Mouse (Mus musculus): ENCODE data around the gene Olfr718-ps1. TPM values are rescaled to one million over a fixed set of nuclear protein-coding genes. Genes with fewer than 3 reads are reported as not detected.
"Not testable (repeated sequence)": the region's sequence is repeated elsewhere in the genome, so short reads cannot be mapped to it uniquely, and the experiment has no call there.

Gene Olfr718-ps1
- not detected for total RNA-seq (2021)
- long read RNA-seq, experiment 1, result 0 reads
- long read RNA-seq, experiment 2, result 0 reads

- intact Hi-C loops (cut with DNase I), result no loop called here
- no peak for DNase-seq
- no peak within 1 kb of the TSS for H3K4me3 ChIP-seq
- 0 out of 2 replicates have a peak within 1 kb of the TSS, but pooled peaks have one; percentile 20 for H3K27ac ChIP-seq
- no peak for TF ChIP-seq CTCF (IDR thresholded peaks at IDR 0.05)
These were observed at the start of gene Olfr718-ps1 for GRCm38 (mm10) chr5:143147481-143147880. TSS of gene Olfr718-ps1 (minus strand) at chr5:143147581.

DNA sequence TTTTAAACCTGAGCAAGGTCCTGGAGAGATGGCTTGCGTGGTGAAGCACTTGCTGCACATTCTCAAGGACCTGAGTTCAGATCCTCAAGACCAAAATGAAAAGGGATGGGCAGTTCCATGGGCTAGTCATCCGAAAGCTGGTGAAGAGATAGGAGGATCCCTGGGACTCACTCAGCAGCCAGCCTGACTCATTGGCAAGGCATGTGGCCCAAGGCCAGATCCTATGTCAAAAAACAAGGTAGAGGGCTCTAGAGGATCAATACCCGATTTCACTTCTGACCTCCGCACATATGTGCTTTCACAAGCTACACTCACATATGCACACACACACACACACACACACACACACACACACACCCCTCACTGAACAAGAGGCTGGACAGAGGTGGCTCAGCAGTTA, 49.1 kb upstream of the Olfr718-ps1 start:
- DNase-seq, result no peak
- no peak overlapping the region for H3K4me3 ChIP-seq
- TF ChIP-seq CTCF (IDR thresholded peaks at IDR 0.05), result no peak
- intact Hi-C loops (cut with DNase I), result no loop called here
- no peak overlapping the region for H3K27ac ChIP-seq

DNA sequence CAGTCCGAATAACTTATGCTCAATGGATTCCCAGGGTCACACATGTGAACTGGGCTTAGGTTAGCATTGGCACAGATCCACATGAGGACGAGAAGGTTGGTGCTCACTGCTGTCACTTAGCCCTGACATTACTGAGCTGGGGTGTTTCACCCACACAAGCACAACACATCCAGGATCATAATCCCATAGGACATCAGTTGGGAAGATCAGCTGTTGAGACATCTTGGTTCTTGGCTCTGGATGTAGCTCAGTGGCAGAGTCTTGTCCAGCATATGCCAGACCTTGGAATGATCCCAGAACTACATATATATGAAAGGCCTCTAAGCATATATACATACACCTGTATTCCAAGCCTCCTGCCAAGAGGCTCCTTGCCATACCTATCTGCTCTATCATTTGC, 47.8 kb upstream of the Olfr718-ps1 start:
- intact Hi-C loops (cut with DNase I), result no loop called here
- Histone ChIP-seq H3K4me3 (no peak overlapping the region), H3K27ac (no peak overlapping the region)
- no peak for TF ChIP-seq CTCF (IDR thresholded peaks at IDR 0.05)
- no peak for DNase-seq

GRCm38 (mm10) chr5:143194747-143195146, 47.4 kb upstream of the Olfr718-ps1 start:
- intact Hi-C loops (cut with DNase I); H3K4me3 ChIP-seq; DNase-seq; H3K27ac ChIP-seq: not testable (repeated sequence)

- TF ChIP-seq CTCF (IDR thresholded peaks at IDR 0.05), result no peak
- intact Hi-C loops (cut with DNase I), result no loop called here
- Histone ChIP-seq H3K4me3 (no peak overlapping the region), H3K27ac (no peak overlapping the region)
- DNase-seq, result no peak
These were observed 45.4 kb upstream of the Olfr718-ps1 start for GRCm38 (mm10) chr5:143192806-143193205.

GRCm38 (mm10) chr5:143188014-143188413, 40.6 kb upstream of the Olfr718-ps1 start:
- intact Hi-C loops (cut with DNase I); H3K27ac ChIP-seq; DNase-seq; H3K4me3 ChIP-seq: not testable (repeated sequence)

GRCm38 (mm10) chr5:143180255-143181076, 33.1 kb upstream of the Olfr718-ps1 start, which contains the start of the genes Rbak and Spdye4b:
TSS of gene Rbak (minus strand) at chr5:143180775.
TSS of gene Spdye4b (plus strand) at chr5:143181017.
- peak within 1 kb of the TSS; percentile 87 for H3K4me3 ChIP-seq
- TF ChIP-seq CTCF (IDR thresholded peaks at IDR 0.05), result no peak
- DNase-seq, result peak; percentile 95
- peak within 1 kb of the TSS; percentile 89 for H3K27ac ChIP-seq
- intact Hi-C loops (cut with DNase I), result loop anchor here (1.0 kb wide), 1 partner anchor 55 kb away; the partner anchor contains the start of gene Zfp12

GRCm38 (mm10) chr5:143179179-143179578, 31.8 kb upstream of the Olfr718-ps1 start:
- TF ChIP-seq CTCF (IDR thresholded peaks at IDR 0.05), result peak; percentile 47
- intact Hi-C loops (cut with DNase I), result loop anchor here (2.0 kb wide), 1 partner anchor 66 kb away; the partner anchor contains the start of gene Rnf216
- DNase-seq, result no peak
- Histone ChIP-seq H3K4me3 (peak overlapping the region; percentile 87; the same call in 1 of the 2 replicates), H3K27ac (no peak overlapping the region)

DNA sequence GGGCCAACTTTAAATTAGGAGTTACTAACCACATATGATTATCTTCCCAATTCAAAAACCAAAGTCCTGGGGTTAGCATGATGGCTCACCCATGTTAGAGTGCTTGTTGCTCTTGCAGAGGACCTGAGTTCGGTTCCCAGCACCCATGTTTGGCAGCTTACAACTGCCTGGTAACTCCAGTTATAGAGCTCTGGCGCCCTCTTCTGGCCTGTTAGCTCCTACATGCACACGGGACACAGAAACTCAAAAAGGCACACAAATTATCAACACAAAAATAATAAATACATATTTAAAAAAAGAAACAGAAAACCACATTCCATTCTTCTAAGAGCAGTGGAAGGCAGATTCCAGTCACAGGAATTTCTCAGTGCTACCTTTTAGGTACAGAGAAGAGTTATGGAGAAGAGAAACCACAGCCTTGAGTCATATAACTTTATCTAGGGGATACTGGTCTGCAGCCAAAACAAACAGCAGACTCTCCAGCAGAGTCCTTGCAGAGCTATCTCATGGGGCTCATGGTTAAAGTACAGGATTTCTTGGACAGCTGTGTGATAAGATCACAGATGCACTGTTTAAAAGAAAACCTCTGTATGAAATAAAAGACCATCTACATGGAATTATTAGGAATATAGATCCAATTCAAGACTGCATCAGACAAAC, 30.3 kb upstream of the Olfr718-ps1 start:
- intact Hi-C loops (cut with DNase I), result loop anchor here (2.0 kb wide), 1 partner anchor 65 kb away; the partner anchor contains the start of gene Rnf216
- no peak for DNase-seq
- H3K27ac ChIP-seq, result no peak overlapping the region
- TF ChIP-seq CTCF (IDR thresholded peaks at IDR 0.05), result peak; percentile 33; the same call in 1 of the 2 replicates
- H3K4me3 ChIP-seq, result no peak overlapping the region

DNA sequence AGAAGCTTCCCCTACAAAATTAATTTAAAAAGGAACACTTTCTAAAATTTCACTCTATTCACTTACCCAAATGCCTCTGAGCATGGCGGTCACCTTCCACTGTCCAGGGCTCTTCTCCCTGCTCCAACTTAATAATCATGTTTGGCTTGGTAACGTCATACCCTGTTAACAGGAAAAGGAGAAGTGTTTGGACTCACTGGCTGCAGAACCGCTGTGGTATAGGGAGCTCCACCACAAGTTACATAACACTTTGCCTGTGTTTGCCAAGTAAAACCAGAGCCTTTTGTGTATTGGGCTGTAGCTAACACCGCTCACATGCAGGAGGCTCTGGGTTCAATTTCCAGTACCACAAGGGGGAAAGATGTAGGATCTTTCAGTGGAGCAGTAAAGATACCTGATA, 28.6 kb upstream of the Olfr718-ps1 start:
- TF ChIP-seq CTCF (IDR thresholded peaks at IDR 0.05), result no peak
- no peak for DNase-seq
- no peak overlapping the region for H3K27ac ChIP-seq
- H3K4me3 ChIP-seq, result no peak overlapping the region
- intact Hi-C loops (cut with DNase I), result no loop called here

DNA sequence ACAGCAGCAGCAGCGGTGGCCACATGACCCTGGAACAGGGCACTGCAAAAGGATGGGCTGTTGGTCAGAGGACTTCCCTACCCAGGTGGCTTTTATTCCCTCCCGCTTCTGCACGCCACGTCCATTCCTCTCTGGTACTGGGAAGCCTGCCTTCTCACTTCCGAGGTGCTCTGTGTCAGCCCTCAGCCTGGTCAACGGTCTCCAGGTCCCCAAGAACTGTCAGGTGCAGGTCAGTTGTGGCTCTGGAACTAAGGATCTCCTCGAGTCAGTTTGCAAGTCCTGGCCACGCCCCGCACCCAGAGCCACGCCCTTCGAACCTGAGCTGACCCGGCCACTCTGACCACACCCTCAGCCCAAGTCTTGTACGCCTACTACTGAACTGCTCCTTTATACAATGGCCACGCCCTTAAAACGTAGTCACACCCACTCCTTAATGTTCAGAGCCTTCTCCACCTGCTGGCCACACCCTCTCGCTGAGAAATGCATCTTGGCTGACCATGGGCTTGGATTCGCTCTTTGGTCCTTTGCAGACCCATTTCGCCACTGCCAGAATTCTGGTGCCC, 18.2 kb upstream of the Olfr718-ps1 start:
- intact Hi-C loops (cut with DNase I), result no loop called here
- Histone ChIP-seq H3K27ac (no peak overlapping the region), H3K4me3 (peak overlapping the region; percentile 19)
- DNase-seq, result peak; percentile 18
- no peak for TF ChIP-seq CTCF (IDR thresholded peaks at IDR 0.05)

- intact Hi-C loops (cut with DNase I), result no loop called here
- Histone ChIP-seq H3K4me3 (no peak overlapping the region), H3K27ac (no peak overlapping the region)
- TF ChIP-seq CTCF (IDR thresholded peaks at IDR 0.05), result no peak
- no peak for DNase-seq
These were observed 8.2 kb upstream of the Olfr718-ps1 start for GRCm38 (mm10) chr5:143155534-143155933.

DNA sequence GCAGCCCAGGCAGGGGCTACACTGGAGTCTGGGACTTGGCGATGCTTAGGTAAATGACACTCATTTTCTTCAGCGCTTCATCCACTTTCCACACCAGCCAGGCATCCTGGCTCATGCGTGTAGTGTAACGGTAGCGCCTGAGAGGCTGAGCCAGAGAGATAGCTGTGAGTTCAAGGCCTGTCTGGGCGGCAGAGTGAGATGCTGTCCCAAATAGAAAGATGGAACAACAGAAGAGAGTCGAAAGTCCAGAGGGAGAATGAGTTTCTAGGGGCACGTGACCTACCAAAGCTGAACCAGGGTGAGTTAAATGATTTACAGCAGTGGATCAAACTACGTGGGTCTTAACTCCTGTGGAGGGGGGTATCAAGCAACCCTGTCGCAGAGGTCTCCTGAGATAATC, 6.4 kb upstream of the Olfr718-ps1 start:
- DNase-seq, result no peak
- Histone ChIP-seq H3K4me3 (no peak overlapping the region), H3K27ac (no peak overlapping the region)
- TF ChIP-seq CTCF (IDR thresholded peaks at IDR 0.05), result no peak
- intact Hi-C loops (cut with DNase I), result no loop called here

All from gastrocnemius, adult 2 months (tissue).